Mouse (Mus musculus) limb, embryonic 14.5 days (tissue): ENCODE results near the gene Cers3. TPM values are rescaled to one million over a fixed set of nuclear protein-coding genes. Genes with fewer than 3 reads are reported as not detected.

Experiments
- ATAC-seq: fragments of 200-750 bp; cut with Nextera tagmentation; 2 replicates; pipeline ENCODE4 v1.8.0; 2017; ENCODE audit warnings: low read depth, moderate number of reproducible peaks, moderate TSS enrichment; ENCODE audit not compliant: low FRiP score
- DNase-seq: peaks from one replicate; pipeline ENCODE4 v3.0.0-alpha.2; 2015; ENCODE audit warnings: low spot score
- H3K27ac ChIP-seq: fragments of 300-500 bp; sonication (generic); replicated peaks from 2 replicates; pipeline ENCODE4 v1.5.1; 2014; ENCODE audit warnings: low read depth, mild to moderate bottlenecking, low read length, moderate library complexity, mixed read lengths
- H3K27me3 ChIP-seq: fragments of 300-500 bp; sonication (generic); 2 replicates; pipeline ENCODE4 v1.6.1; 2014; ENCODE audit warnings: low read length, mixed read lengths; ENCODE audit not compliant: control insufficient read depth, insufficient read depth
- H3K36me3 ChIP-seq: fragments of 300-500 bp; sonication (generic); 2 replicates; pipeline ENCODE4 v1.6.1; 2014; ENCODE audit warnings: mild to moderate bottlenecking, low read length, moderate library complexity, mixed read lengths; ENCODE audit not compliant: control insufficient read depth, insufficient read depth
- H3K4me1 ChIP-seq: fragments of 300-500 bp; sonication (generic); 2 replicates; pipeline ENCODE4 v1.6.1; 2014; ENCODE audit warnings: antibody characterized with exemption, low read length, mixed read lengths; ENCODE audit not compliant: control insufficient read depth, insufficient read depth
- H3K4me2 ChIP-seq: fragments of 300-500 bp; sonication (generic); replicated peaks from 2 replicates; pipeline ENCODE4 v1.6.1; 2014; ENCODE audit warnings: low read depth, mild to moderate bottlenecking, low read length, moderate library complexity; ENCODE audit not compliant: severe bottlenecking
- H3K4me3 ChIP-seq: fragments of 300-500 bp; sonication (generic); replicated peaks from 2 replicates; pipeline ENCODE4 v1.5.1; 2014; ENCODE audit warnings: low read length
- H3K9ac ChIP-seq: fragments of 300-500 bp; sonication (generic); 2 replicates; pipeline ENCODE4 v1.6.1; 2014; ENCODE audit warnings: mild to moderate bottlenecking, low read depth, low read length, moderate library complexity; ENCODE audit not compliant: severe bottlenecking
- H3K9me3 ChIP-seq: fragments of 300-500 bp; sonication (generic); 2 replicates; pipeline ENCODE4 v1.6.1; 2016; ENCODE audit warnings: low read length; ENCODE audit not compliant: control insufficient read depth
- POLR2A ChIP-seq: fragments of 200-500 bp; IDR thresholded peaks from 2 replicates; pipeline ENCODE4 v1.8.0; 2012; ENCODE audit warnings: inconsistent platforms, mild to moderate bottlenecking, moderate library complexity, borderline replicate concordance; ENCODE audit not compliant: insufficient read depth, insufficient read length; ENCODE audit errors: extremely low read depth
- WGBS: fragments of 180-500 bp; shearing (Covaris S2); extraction: QIAGEN DNeasy Blood & Tissue Kit; methylation state at CpG from one replicate; pipeline ENCODE4 v1.1.7; 2014; 5-methylcytosine and 5-hydroxymethylcytosine counted together
- polyA plus RNA-seq, 2 experiments: library from polyadenylated mRNA; depleted of rRNA in 1 of 2; stranded (reverse) in 1 of 2; unstranded in 1 of 2; fragments of >200 nt; fragmentation: Nextera tagmentation in 1 of 2; extraction: Ambion mirVana in 1 of 2; gene quantifications; 2 replicates each; pipeline versions ENCODE4 v1.2.1 to v1.2.3; 2012 to 2014

Gene Cers3
- polyA plus RNA-seq, 2 experiments, result 4.4 to 12.0 TPM

DNA sequence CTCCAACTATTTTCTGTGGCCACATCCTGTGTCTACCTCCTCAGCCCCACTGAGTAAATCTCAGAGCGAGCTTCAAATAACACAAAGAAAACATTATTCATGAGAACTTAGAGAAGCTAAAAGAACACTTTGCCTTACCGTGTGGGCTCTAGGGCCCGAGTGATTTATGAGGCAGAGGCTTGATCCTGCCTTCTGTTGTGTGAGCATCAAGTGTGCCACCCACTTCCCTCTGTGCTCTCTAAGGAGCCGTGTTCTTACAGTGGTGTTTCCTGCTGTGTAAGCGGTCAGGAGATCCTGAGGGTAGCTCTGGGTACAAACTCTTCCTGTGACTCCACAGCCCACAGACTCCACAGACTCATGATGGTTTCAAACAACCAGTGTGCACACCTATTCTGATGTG is 60.5 kb downstream of the Cers3 start:
- no peak for TF ChIP-seq POLR2A
- Histone ChIP-seq H3K27me3 (no peaks in the 10 kb centered on the region), H3K4me3 (no peak overlapping the region), H3K4me2 (no peak overlapping the region), H3K9ac (no peak overlapping the region), H3K27ac (no peak overlapping the region), H3K4me1 (0 out of 2 replicates have a peak, but pooled peaks cover 2% of the 10 kb centered on the region), H3K36me3 (no peaks in the 10 kb centered on the region), H3K9me3 (no peaks in the 10 kb centered on the region)
- DNase-seq (no peak), ATAC-seq (no peak)
- 40% methylated on average over 5 of the region's 5 CpGs for WGBS

DNA sequence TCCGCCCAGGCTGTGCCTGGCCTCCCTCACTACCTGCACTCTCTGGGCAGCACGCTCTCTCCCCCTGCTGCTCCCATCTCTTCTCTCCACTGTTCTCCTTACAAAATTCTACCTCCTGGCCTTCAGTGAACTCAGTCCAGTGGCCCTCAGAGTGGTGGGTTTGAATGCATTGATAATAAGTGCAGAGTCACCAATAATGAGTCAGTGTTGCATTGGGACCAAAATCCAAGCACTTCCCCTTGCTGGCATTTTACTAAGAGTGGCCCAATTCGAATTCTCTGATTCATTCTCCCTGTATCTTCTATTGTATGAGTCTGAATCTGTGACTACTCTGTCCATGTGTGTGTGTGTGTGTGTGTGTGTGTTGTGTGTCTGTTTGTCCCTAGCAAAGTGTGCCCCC is 63.5 kb downstream of the Cers3 start:
- Histone ChIP-seq H3K4me3 (no peak overlapping the region), H3K36me3 (no peaks in the 10 kb centered on the region), H3K27ac (no peak overlapping the region), H3K9me3 (no peaks in the 10 kb centered on the region), H3K4me1 (0 out of 2 replicates have a peak, but pooled peaks cover 2% of the 10 kb centered on the region), H3K27me3 (no peaks in the 10 kb centered on the region), H3K4me2 (no peak overlapping the region), H3K9ac (no peak overlapping the region)
- DNase-seq (no peak), ATAC-seq (no peak)
- WGBS, result 74% methylated on average over 3 of the region's 3 CpGs
- TF ChIP-seq POLR2A, result no peak

GRCm38 (mm10) chr7:66810436-66810835 is 67.1 kb downstream of the Cers3 start:
- H3K27me3 ChIP-seq, result no peaks in the 10 kb centered on the region
- no peaks in the 10 kb centered on the region for H3K36me3 ChIP-seq
- H3K27ac ChIP-seq, result no peak overlapping the region
- H3K4me1 ChIP-seq, result peaks cover 14% of the 10 kb centered on the region
- no peak for TF ChIP-seq POLR2A
- 92% methylated on average over 7 of the region's 7 CpGs for WGBS
- no peak for ATAC-seq
- no peaks in the 10 kb centered on the region for H3K9me3 ChIP-seq
- no peak for DNase-seq
- no peak overlapping the region for H3K4me3 ChIP-seq
- no peak overlapping the region for H3K4me2 ChIP-seq
- H3K9ac ChIP-seq, result no peak overlapping the region

DNA sequence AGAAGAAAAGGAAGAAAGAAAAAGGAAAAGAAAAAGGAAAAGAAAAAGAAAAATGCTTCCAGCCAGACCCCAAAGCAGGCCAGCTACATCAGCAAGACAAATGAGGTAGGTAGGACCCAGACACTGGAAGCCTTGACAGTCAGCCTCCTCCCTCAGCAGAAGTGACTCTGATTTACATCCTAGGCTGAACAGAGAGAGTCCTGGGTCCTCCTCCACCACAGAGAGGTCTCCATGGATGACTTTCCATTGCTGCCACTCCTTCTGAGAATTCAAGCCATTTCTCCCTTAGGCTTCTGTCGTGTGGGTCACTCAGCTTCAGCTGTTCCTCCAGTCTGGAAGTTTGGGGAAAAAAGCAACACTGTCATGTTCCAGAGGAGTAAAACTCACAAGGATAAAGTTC is 68.0 kb downstream of the Cers3 start:
- Histone ChIP-seq H3K27ac (no peak overlapping the region), H3K4me2 (no peak overlapping the region), H3K9ac (no peak overlapping the region), H3K9me3 (no peaks in the 10 kb centered on the region), H3K4me1 (peaks cover 14% of the 10 kb centered on the region), H3K27me3 (no peaks in the 10 kb centered on the region), H3K4me3 (no peak overlapping the region), H3K36me3 (no peaks in the 10 kb centered on the region)
- 56% methylated on average over 1 of the region's 1 CpGs for WGBS
- no peak for TF ChIP-seq POLR2A
- DNase-seq, result no peak
- no peak for ATAC-seq

GRCm38 (mm10) chr7:66812289-66812688 is 69.0 kb downstream of the Cers3 start:
- H3K27ac ChIP-seq, result no peak overlapping the region; the same call in 1 of the 2 replicates

DNA sequence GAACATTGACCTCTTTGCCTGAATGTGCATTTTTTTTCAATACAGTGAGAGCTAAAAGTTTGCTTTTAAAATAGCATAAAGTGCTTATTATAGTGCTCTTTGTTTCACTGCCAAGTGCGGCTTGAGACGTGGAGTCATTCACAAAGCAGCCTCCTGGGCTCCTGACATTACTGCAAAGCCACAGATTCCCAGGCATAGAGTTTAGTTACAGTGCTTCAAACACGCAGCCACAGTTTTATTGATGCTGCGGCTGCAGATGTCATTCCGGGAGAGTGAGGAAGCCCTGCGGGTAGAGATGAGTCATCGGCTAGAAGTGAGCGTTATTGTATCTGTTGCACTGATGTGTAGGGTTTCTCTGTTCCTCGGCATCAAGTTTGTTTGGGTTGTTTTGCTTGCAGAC is 69.4 kb downstream of the Cers3 start:
- Histone ChIP-seq H3K27ac (no peak overlapping the region; the same call in 1 of the 2 replicates), H3K4me3 (no peak overlapping the region), H3K4me1 (peaks cover 14% of the 10 kb centered on the region), H3K4me2 (no peak overlapping the region), H3K36me3 (no peaks in the 10 kb centered on the region), H3K27me3 (no peaks in the 10 kb centered on the region), H3K9me3 (no peaks in the 10 kb centered on the region), H3K9ac (no peak overlapping the region)
- peak; percentile 88 for ATAC-seq
- peak; percentile 81 for DNase-seq
- WGBS, result 20% methylated on average over 9 of the region's 9 CpGs
- no peak for TF ChIP-seq POLR2A

More at GRCm38 (mm10) chr7:66812289-66812688, 69.0 kb downstream of the Cers3 start:
- no peak overlapping the region for H3K4me3 ChIP-seq
- H3K9ac ChIP-seq, result no peak overlapping the region
- H3K9me3 ChIP-seq, result no peaks in the 10 kb centered on the region
- H3K4me2 ChIP-seq, result no peak overlapping the region
- TF ChIP-seq POLR2A, result no peak
- DNase-seq, result no peak
- H3K27me3 ChIP-seq, result no peaks in the 10 kb centered on the region
- no peaks in the 10 kb centered on the region for H3K36me3 ChIP-seq
- ATAC-seq, result peak; percentile 21; the same call in 1 of the 2 replicates
- H3K4me1 ChIP-seq, result peaks cover 14% of the 10 kb centered on the region
- WGBS, result 67% methylated on average over 4 of the region's 4 CpGs
